In genomic region chr7:142400750-142401142, GRCm38 (mm10) we compare ENCODE assay signal across 17 mouse cellular contexts. TPM values are rescaled to one million over a fixed set of nuclear protein-coding genes. Genes with fewer than 3 reads are reported as not detected.
DNase-seq lines count a peak whose midpoint lies in the region; ATAC-seq and TF ChIP-seq lines count a peak whose summit lies in the region.
"Had no signal": no experiment of that assay in that cellular context is flagged by ENCODE, and none has a peak within 500 bp of the region (broad histone marks: within the 10 kb centered on the region; RNA-seq: fewer than 3 reads in every experiment).

No protein-coding gene starts in this region.

- TF ChIP-seq POLR2A in brain, embryonic 14.5 days (IDR thresholded peaks at IDR 0.05; ENCODE audit: borderline replicate concordance, extremely low read depth, insufficient read depth, insufficient read length, poor library complexity, severe bottlenecking), result no peak

- H3K4me2 ChIP-seq in embryonic facial prominence, embryonic 14.5 days (ENCODE audit: low read depth, low read length), result no peak overlapping the region
- H3K4me2 ChIP-seq: limb, embryonic 15.5 days; midbrain, embryonic 15.5 days had no signal

- H3K9me3 ChIP-seq in embryonic facial prominence, embryonic 14.5 days (ENCODE audit: control insufficient read depth, low read length), result no peaks in the 10 kb centered on the region
- H3K9me3 ChIP-seq: limb, embryonic 15.5 days; midbrain, embryonic 15.5 days had no signal

- no peak overlapping the region for H3K4me3 ChIP-seq in left cerebral cortex, adult 2 months
- H3K4me3 ChIP-seq in embryonic facial prominence, embryonic 14.5 days (ENCODE audit: low read depth, low read length), result no peak overlapping the region
- H3K4me3 ChIP-seq: limb, embryonic 15.5 days; midbrain, embryonic 15.5 days had no signal

- no peaks in the 10 kb centered on the region for H3K4me1 ChIP-seq in embryonic facial prominence, embryonic 14.5 days (ENCODE audit: control insufficient read depth, insufficient read depth, low read length)
- H3K4me1 ChIP-seq: limb, embryonic 15.5 days; midbrain, embryonic 15.5 days had no signal

- no peak for DNase-seq in left cerebral cortex, adult 2 months (ENCODE audit: extremely low spot score in 1 of 2, low spot score in 2 of 2)
- no peak for DNase-seq in left cerebral cortex, postnatal 14 days (ENCODE audit: low spot score in 2 of 2)
- peak; percentile 46 for DNase-seq in brain, embryonic 14.5 days (ENCODE audit: low read depth)
- peak; percentile 59 for DNase-seq in embryonic facial prominence, embryonic 14.5 days (ENCODE audit: low spot score)
- DNase-seq in retina, embryonic 14.5 days (ENCODE audit: low spot score), result peak; percentile 69
- DNase-seq in thymus, postnatal 4 days, result no peak
- DNase-seq in heart, adult 8-10 months (ENCODE audit: low spot score), result no peak
- DNase-seq: cerebellum, postnatal 36 days; heart, postnatal 10 days; lung, postnatal 10 days had no signal

- no peaks in the 10 kb centered on the region for H3K27me3 ChIP-seq in embryonic facial prominence, embryonic 14.5 days (replicated peaks; ENCODE audit: control insufficient read depth, insufficient read depth, low read length)
- H3K27me3 ChIP-seq: limb, embryonic 15.5 days; midbrain, embryonic 15.5 days had no signal

- peak; percentile 81 for ATAC-seq in embryonic facial prominence, embryonic 14.5 days (ENCODE audit: low read depth)
- ATAC-seq: forebrain, embryonic 16.5 days; midbrain, embryonic 15.5 days had no signal

- H3K27ac ChIP-seq in left cerebral cortex, adult 2 months, result peak overlapping the region; percentile 45
- H3K27ac ChIP-seq in embryonic facial prominence, embryonic 14.5 days (replicated peaks; ENCODE audit: low read depth, low read length), result no peak overlapping the region
- H3K27ac ChIP-seq: limb, embryonic 15.5 days; midbrain, embryonic 15.5 days had no signal

- TF ChIP-seq CTCF in left cerebral cortex, adult 2 months (IDR thresholded peaks at IDR 0.05), result no peak
- no peak for TF ChIP-seq CTCF in brain, embryonic 14.5 days (IDR thresholded peaks at IDR 0.05; ENCODE audit: borderline replicate concordance, extremely low read depth, insufficient read depth, insufficient read length)

- no peaks in the 10 kb centered on the region for H3K36me3 ChIP-seq in embryonic facial prominence, embryonic 14.5 days (ENCODE audit: control insufficient read depth, insufficient read depth, low read length)
- H3K36me3 ChIP-seq: limb, embryonic 15.5 days; midbrain, embryonic 15.5 days had no signal

- no peak overlapping the region for H3K9ac ChIP-seq in embryonic facial prominence, embryonic 14.5 days (ENCODE audit: low read depth, low read length)
- H3K9ac ChIP-seq: limb, embryonic 15.5 days; midbrain, embryonic 15.5 days had no signal

- intact Hi-C loops in left cerebral cortex, adult 2 months (cut with DNase I), result no loop called here
- intact Hi-C loops in left cerebral cortex, postnatal 14 days (cut with DNase I), result no loop called here

- WGBS in embryonic facial prominence, embryonic 14.5 days, result 37% methylated on average over 7 of the region's 7 CpGs

RNA-seq across cellular contexts. Expression of gene Ctsd, which starts 12.9 kb away (rescaled TPM):
- 100 to 1,000 TPM; 304 TPM for total RNA-seq in left cerebral cortex, adult 2 months (2021)
- 100 to 1,000 TPM; 295 to 303 TPM for total RNA-seq in left cerebral cortex, postnatal 14 days (2021)
- polyA plus RNA-seq in brain, embryonic 14.5 days (2012; rRNA removed), result 186 and 216 TPM in 2 replicates
- 342 and 350 TPM in 2 replicates for polyA plus RNA-seq in embryonic facial prominence, embryonic 14.5 days (2014; fragmentation: Nextera tagmentation; extraction: Ambion mirVana)
- total RNA-seq in heart, adult 8-10 months (2022), result 1,000 to 10,000 TPM; 1,038 to 1,126 (median 1,089) TPM

RNA-seq across cellular contexts. Expression of gene Gm49369, which starts 18.3 kb away (rescaled TPM):
- 1 to 10 TPM; 4.3 to 4.5 TPM for total RNA-seq in left cerebral cortex, adult 2 months (2021)
- total RNA-seq in left cerebral cortex, postnatal 14 days (2021), result 1 to 10 TPM; 2.1 to 7.1 TPM
- 0.12 and 0.14 TPM in 2 replicates for polyA plus RNA-seq in brain, embryonic 14.5 days (2012; rRNA removed)
- 0.46 TPM in 1 of 2 replicates, not detected in the other for polyA plus RNA-seq in embryonic facial prominence, embryonic 14.5 days (2014; fragmentation: Nextera tagmentation; extraction: Ambion mirVana)
- total RNA-seq in heart, adult 8-10 months (2022), result 10 to 100 TPM in 1 of 4 experiments, 1 to 10 TPM in 2, under 1 TPM in 1; 0.63 to 14.1 (median 6.3) TPM
- polyA plus RNA-seq: forebrain, embryonic 16.5 days; intestine, embryonic 14.5 days; limb, embryonic 15.5 days; stomach, embryonic 16.5 days had no signal

RNA-seq across cellular contexts. Expression of gene Ifitm10, which starts 27.2 kb away (rescaled TPM):
- 10 to 100 TPM; 31.4 to 36.1 TPM for total RNA-seq in left cerebral cortex, adult 2 months (2021)
- total RNA-seq in left cerebral cortex, postnatal 14 days (2021), result 10 to 100 TPM; 22.3 to 24.9 TPM
- polyA plus RNA-seq in brain, embryonic 14.5 days (2012; rRNA removed), result 2.8 and 2.9 TPM in 2 replicates
- 3.0 and 3.3 TPM in 2 replicates for polyA plus RNA-seq in embryonic facial prominence, embryonic 14.5 days (2014; fragmentation: Nextera tagmentation; extraction: Ambion mirVana)
- total RNA-seq in heart, adult 8-10 months (2022), result 1 to 10 TPM; 2.4 to 4.7 (median 3.4) TPM

RNA-seq across cellular contexts. Expression of gene Syt8, which starts 33.9 kb away (rescaled TPM):
- not detected for total RNA-seq in left cerebral cortex, adult 2 months (2021)
- total RNA-seq in left cerebral cortex, postnatal 14 days (2021), result under 1 TPM in 1 of 2 experiments, not detected in 1; 0.44 TPM
- polyA plus RNA-seq in brain, embryonic 14.5 days (2012; rRNA removed), result 0.23 and 0.44 TPM in 2 replicates
- polyA plus RNA-seq in embryonic facial prominence, embryonic 14.5 days (2014; fragmentation: Nextera tagmentation; extraction: Ambion mirVana), result 1.9 and 3.9 TPM in 2 replicates
- under 1 TPM in 1 of 4 experiments, not detected in 3; 0.25 TPM for total RNA-seq in heart, adult 8-10 months (2022)
- total RNA-seq: gastrocnemius, postnatal 4 days; heart, postnatal 10 days had no signal
- polyA plus RNA-seq: forebrain, embryonic 16.5 days; midbrain, embryonic 15.5 days; neural tube, embryonic 14.5 days had no signal

RNA-seq across cellular contexts. Expression of gene Tnni2, which starts 40.9 kb away (rescaled TPM):
- total RNA-seq in left cerebral cortex, adult 2 months (2021), result under 1 TPM in 1 of 2 experiments, not detected in 1; 0.50 TPM
- under 1 TPM in 1 of 2 experiments, not detected in 1; 0.74 TPM for total RNA-seq in left cerebral cortex, postnatal 14 days (2021)
- 0.73 and 1.2 TPM in 2 replicates for polyA plus RNA-seq in brain, embryonic 14.5 days (2012; rRNA removed)
- 319 and 564 TPM in 2 replicates for polyA plus RNA-seq in embryonic facial prominence, embryonic 14.5 days (2014; fragmentation: Nextera tagmentation; extraction: Ambion mirVana)
- total RNA-seq in heart, adult 8-10 months (2022), result 1 to 10 TPM; 5.1 to 10.0 (median 7.8) TPM
- polyA plus RNA-seq: forebrain, embryonic 16.5 days had no signal

Comparison
In these comparisons a context has a peak if more than half of its experiments do, and no peak if none do; other contexts are left out.
1. DNase-seq: peak in brain, embryonic 14.5 days (single experiment), embryonic facial prominence, embryonic 14.5 days (single experiment) and retina, embryonic 14.5 days (single experiment); none in left cerebral cortex, adult 2 months (0 of 2), left cerebral cortex, postnatal 14 days (0 of 2), thymus, postnatal 4 days (single experiment) and heart, adult 8-10 months (single experiment).
2. RNA of gene Ifitm10, which starts 27.2 kb away (total RNA-seq): 31.4 to 36.1 TPM in left cerebral cortex, adult 2 months and 22.3 to 24.9 TPM in left cerebral cortex, postnatal 14 days; 2.4 to 4.7 TPM in heart, adult 8-10 months; every median in the first group is over 4 times any median in the second.